Mouse (Mus musculus): ENCODE data around the gene Fbxw10.

Gene Fbxw10

GRCm38 (mm10) chr11:62846961-62847654 lies at the start of gene Fbxw10:
Gene Fbxw10, plus strand, starts transcription at chr11:62847069.
- DNase-seq (ENCODE audit: low spot score in 2 of 2) = peak; percentile 18 to 31

- DNase-seq (ENCODE audit: low spot score in 2 of 2) = no peak
Observed at GRCm38 (mm10) chr11:62804119-62804518, 42.8 kb upstream of the Fbxw10 start.

GRCm38 (mm10) chr11:62807965-62808364 lies 38.9 kb upstream of the Fbxw10 start:
- DNase-seq (ENCODE audit: low spot score in 2 of 2) = no peak

- no peak for DNase-seq (ENCODE audit: low spot score in 2 of 2)
Observed at GRCm38 (mm10) chr11:62809201-62809600, 37.7 kb upstream of the Fbxw10 start.

- no peak for DNase-seq (ENCODE audit: low spot score in 2 of 2)
Observed at GRCm38 (mm10) chr11:62812268-62812667, 34.6 kb upstream of the Fbxw10 start.

- no peak for DNase-seq (ENCODE audit: low spot score in 2 of 2)
Observed at GRCm38 (mm10) chr11:62813497-62813896, 33.4 kb upstream of the Fbxw10 start.

GRCm38 (mm10) chr11:62813970-62814624 lies 32.8 kb upstream of the Fbxw10 start:
- DNase-seq (ENCODE audit: low spot score in 2 of 2) = no peak

- no peak for DNase-seq (ENCODE audit: low spot score in 2 of 2)
Observed at GRCm38 (mm10) chr11:62814625-62815024, 32.2 kb upstream of the Fbxw10 start.

GRCm38 (mm10) chr11:62815438-62815837 lies 31.4 kb upstream of the Fbxw10 start:
- no peak for DNase-seq (ENCODE audit: low spot score in 2 of 2)

- no peak for DNase-seq (ENCODE audit: low spot score in 2 of 2)
Observed at GRCm38 (mm10) chr11:62816591-62816990, 30.3 kb upstream of the Fbxw10 start.

- no peak for DNase-seq (ENCODE audit: low spot score in 2 of 2)
Observed at GRCm38 (mm10) chr11:62819059-62819686, 27.7 kb upstream of the Fbxw10 start.

GRCm38 (mm10) chr11:62820059-62820541 lies 26.8 kb upstream of the Fbxw10 start, which contains the start of gene Trim16:
Gene Trim16, plus strand, starts transcription at chr11:62820231.
- peak; percentile 21 to 25 for DNase-seq (ENCODE audit: low spot score in 2 of 2)

- peak in 1 of 2 experiments; percentile 7 for DNase-seq (ENCODE audit: low spot score in 2 of 2)
Observed at GRCm38 (mm10) chr11:62820661-62821437, 26.0 kb upstream of the Fbxw10 start.

GRCm38 (mm10) chr11:62821893-62822292 lies 25.0 kb upstream of the Fbxw10 start:
- DNase-seq (ENCODE audit: low spot score in 2 of 2) = no peak

- no peak for DNase-seq (ENCODE audit: low spot score in 2 of 2)
Observed at GRCm38 (mm10) chr11:62824211-62824610, 22.7 kb upstream of the Fbxw10 start.

- DNase-seq (ENCODE audit: low spot score in 2 of 2) = no peak
Observed at GRCm38 (mm10) chr11:62825222-62826105, 21.4 kb upstream of the Fbxw10 start.

GRCm38 (mm10) chr11:62826106-62826733 lies 20.6 kb upstream of the Fbxw10 start:
- no peak for DNase-seq (ENCODE audit: low spot score in 2 of 2)

GRCm38 (mm10) chr11:62827135-62827534 lies 19.7 kb upstream of the Fbxw10 start:
- no peak for DNase-seq (ENCODE audit: low spot score in 2 of 2)

- DNase-seq (ENCODE audit: low spot score in 2 of 2) = no peak
Observed at GRCm38 (mm10) chr11:62827911-62828310, 19.0 kb upstream of the Fbxw10 start.

- no peak for DNase-seq (ENCODE audit: low spot score in 2 of 2)
Observed at GRCm38 (mm10) chr11:62830387-62830786, 16.5 kb upstream of the Fbxw10 start.

Measured in right cerebral cortex, adult 2 months (tissue).